Mouse (Mus musculus) hindbrain, embryonic 16.5 days (tissue): Measurements from ENCODE around the gene Prkcg. TPM values are rescaled to one million over a fixed set of nuclear protein-coding genes. Genes with fewer than 3 reads are reported as not detected.

Experiments used
- ATAC-seq: fragments of 200-750 bp; cut with Nextera tagmentation; 2 replicates; pipeline ENCODE4 v1.8.0; 2017; ENCODE audit warnings: moderate TSS enrichment, moderate library complexity
- H3K27ac ChIP-seq: fragments of 300-500 bp; sonication (generic); 2 replicates; pipeline ENCODE4 v1.5.1; 2014; ENCODE audit warnings: low read depth, mild to moderate bottlenecking, control low read depth, low read length, moderate library complexity
- H3K27me3 ChIP-seq: fragments of 300-500 bp; sonication (generic); replicated peaks from 2 replicates; pipeline ENCODE4 v1.6.1; 2014; ENCODE audit warnings: low read length; ENCODE audit not compliant: control insufficient read depth, insufficient read depth
- H3K36me3 ChIP-seq: fragments of 300-500 bp; sonication (generic); 2 replicates; pipeline ENCODE4 v1.6.1; 2014; ENCODE audit warnings: mild to moderate bottlenecking, low read length, moderate library complexity, mixed read lengths; ENCODE audit not compliant: control insufficient read depth, insufficient read depth
- H3K4me1 ChIP-seq: fragments of 300-500 bp; sonication (generic); 2 replicates; pipeline ENCODE4 v1.6.1; 2014; ENCODE audit warnings: low read depth, low read length; ENCODE audit not compliant: control insufficient read depth, insufficient read depth
- H3K4me2 ChIP-seq: fragments of 300-500 bp; sonication (generic); 2 replicates; pipeline ENCODE4 v1.6.1; 2014; ENCODE audit warnings: mild to moderate bottlenecking, low read length, control low read depth, moderate library complexity
- H3K4me3 ChIP-seq: fragments of 300-500 bp; sonication (generic); 2 replicates; pipeline ENCODE4 v1.5.1; 2014; ENCODE audit warnings: mild to moderate bottlenecking, low read length, control low read depth, moderate library complexity
- H3K9ac ChIP-seq: fragments of 300-500 bp; sonication (generic); 2 replicates; pipeline ENCODE4 v1.6.1; 2014; ENCODE audit warnings: low read depth, mild to moderate bottlenecking, control low read depth, low read length, moderate library complexity
- H3K9me3 ChIP-seq: fragments of 300-500 bp; sonication (generic); 2 replicates; pipeline ENCODE4 v1.6.1; 2014; ENCODE audit warnings: mild to moderate bottlenecking, low read length, moderate library complexity; ENCODE audit not compliant: control insufficient read depth
- WGBS: fragments of 180-500 bp; shearing (Covaris S2); extraction: QIAGEN DNeasy Blood & Tissue Kit; methylation state at CpG from one replicate; pipeline ENCODE4 v1.1.7; 2014; 5-methylcytosine and 5-hydroxymethylcytosine counted together
- polyA plus RNA-seq: library from polyadenylated mRNA; unstranded; fragments of >200 nt; fragmentation: Nextera tagmentation; extraction: Ambion mirVana; gene quantifications from 2 replicates; pipeline ENCODE4 v1.2.1, GENCODE M21; 2015

The Prkcg gene
- polyA plus RNA-seq, 1 experiment from 2014 or later, result 2.3 TPM

DNA sequence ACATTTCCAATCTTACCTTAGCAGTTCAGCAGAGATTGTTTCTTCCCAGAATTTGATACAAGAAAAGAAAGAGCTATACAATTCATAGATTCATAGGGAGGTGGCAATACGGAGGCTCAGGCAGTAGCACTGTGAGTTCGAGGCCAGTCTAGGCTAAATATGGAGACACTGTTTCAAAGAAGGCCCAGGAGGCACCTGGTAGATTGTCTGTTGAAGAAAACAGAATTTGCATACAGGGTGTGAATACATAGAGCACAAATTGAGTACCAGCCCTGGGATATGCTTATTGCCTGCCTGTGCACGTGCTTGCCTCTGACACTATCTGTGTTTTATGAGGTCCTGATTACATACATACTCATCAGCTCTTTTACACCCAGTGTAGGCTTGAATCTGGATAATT lies 17.4 kb downstream of the Prkcg start:
- H3K4me3 ChIP-seq, result no peak overlapping the region
- H3K4me2 ChIP-seq, result no peak overlapping the region
- no peaks in the 10 kb centered on the region for H3K9me3 ChIP-seq
- peaks cover 4% of the 10 kb centered on the region for H3K27me3 ChIP-seq
- H3K4me1 ChIP-seq, result peaks cover 25% of the 10 kb centered on the region
- H3K9ac ChIP-seq, result no peak overlapping the region
- WGBS, result 75% methylated on average over 3 of the region's 3 CpGs
- no peak for ATAC-seq
- no peaks in the 10 kb centered on the region for H3K36me3 ChIP-seq
- H3K27ac ChIP-seq, result no peak overlapping the region

DNA sequence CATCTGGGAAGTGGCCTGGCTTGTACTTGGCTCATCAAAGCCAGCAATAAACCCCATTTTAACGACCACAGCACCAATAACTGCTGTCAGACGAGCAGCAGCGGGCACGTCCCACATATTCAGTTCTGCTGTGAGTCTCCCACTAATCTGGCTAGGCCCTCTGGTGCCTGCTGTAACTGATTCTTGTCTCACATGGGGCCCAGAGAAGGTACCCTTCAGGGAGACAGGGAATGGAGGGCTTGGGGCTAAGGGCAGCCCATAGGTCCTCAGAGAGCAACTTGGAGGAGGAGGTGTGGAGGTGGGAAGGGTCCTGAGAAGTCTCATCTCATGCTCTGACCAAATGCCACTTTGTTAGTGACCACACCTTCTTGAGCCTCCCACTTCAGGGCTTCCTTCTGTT lies 19.7 kb downstream of the Prkcg start:
- peaks cover 2% of the 10 kb centered on the region; the same call in 1 of the 2 replicates for H3K27me3 ChIP-seq
- no peaks in the 10 kb centered on the region for H3K36me3 ChIP-seq
- no peak overlapping the region for H3K4me2 ChIP-seq
- no peak overlapping the region for H3K27ac ChIP-seq
- H3K4me3 ChIP-seq, result no peak overlapping the region
- no peak for ATAC-seq
- no peaks in the 10 kb centered on the region for H3K9me3 ChIP-seq
- WGBS, result 79% methylated on average over 4 of the region's 4 CpGs
- peaks cover 12% of the 10 kb centered on the region for H3K4me1 ChIP-seq
- no peak overlapping the region for H3K9ac ChIP-seq

GRCm38 (mm10) chr7:3310233-3310632 lies 21.3 kb downstream of the Prkcg start:
- Histone ChIP-seq H3K4me2 (no peak overlapping the region), H3K27ac (no peak overlapping the region), H3K9me3 (no peaks in the 10 kb centered on the region), H3K27me3 (no peaks in the 10 kb centered on the region), H3K4me3 (no peak overlapping the region), H3K36me3 (no peaks in the 10 kb centered on the region), H3K4me1 (no peaks in the 10 kb centered on the region), H3K9ac (no peak overlapping the region)
- WGBS, result 96% methylated on average over 7 of the region's 7 CpGs
- no peak for ATAC-seq

- ATAC-seq, result peak; percentile 30; the same call in 1 of the 2 replicates
Measured at GRCm38 (mm10) chr7:3313571-3313970, 24.6 kb downstream of the Prkcg start.

GRCm38 (mm10) chr7:3314121-3314520 lies 25.1 kb downstream of the Prkcg start:
- Histone ChIP-seq H3K36me3 (no peaks in the 10 kb centered on the region), H3K9me3 (no peaks in the 10 kb centered on the region), H3K9ac (no peak overlapping the region), H3K4me3 (no peak overlapping the region), H3K4me1 (no peaks in the 10 kb centered on the region), H3K27ac (no peak overlapping the region), H3K27me3 (no peaks in the 10 kb centered on the region), H3K4me2 (no peak overlapping the region)
- ATAC-seq, result peak; percentile 71
- WGBS, result 67% methylated on average over 5 of the region's 5 CpGs

More at GRCm38 (mm10) chr7:3313571-3313970, 24.6 kb downstream of the Prkcg start:
- Histone ChIP-seq H3K4me2 (no peak overlapping the region), H3K4me3 (no peak overlapping the region), H3K9ac (no peak overlapping the region), H3K27me3 (no peaks in the 10 kb centered on the region), H3K9me3 (no peaks in the 10 kb centered on the region), H3K4me1 (no peaks in the 10 kb centered on the region), H3K36me3 (no peaks in the 10 kb centered on the region), H3K27ac (no peak overlapping the region)
- 92% methylated on average over 8 of the region's 8 CpGs for WGBS

GRCm38 (mm10) chr7:3317704-3318103 lies 28.7 kb downstream of the Prkcg start:
- H3K27me3 ChIP-seq, result no peaks in the 10 kb centered on the region
- no peak overlapping the region for H3K4me3 ChIP-seq
- H3K27ac ChIP-seq, result no peak overlapping the region
- H3K4me2 ChIP-seq, result no peak overlapping the region
- peaks cover under 1% of the 10 kb centered on the region; the same call in 1 of the 2 replicates for H3K36me3 ChIP-seq
- no peak overlapping the region for H3K9ac ChIP-seq
- no peaks in the 10 kb centered on the region for H3K4me1 ChIP-seq
- 41% methylated on average over 4 of the region's 4 CpGs for WGBS
- no peaks in the 10 kb centered on the region for H3K9me3 ChIP-seq
- ATAC-seq, result no peak

DNA sequence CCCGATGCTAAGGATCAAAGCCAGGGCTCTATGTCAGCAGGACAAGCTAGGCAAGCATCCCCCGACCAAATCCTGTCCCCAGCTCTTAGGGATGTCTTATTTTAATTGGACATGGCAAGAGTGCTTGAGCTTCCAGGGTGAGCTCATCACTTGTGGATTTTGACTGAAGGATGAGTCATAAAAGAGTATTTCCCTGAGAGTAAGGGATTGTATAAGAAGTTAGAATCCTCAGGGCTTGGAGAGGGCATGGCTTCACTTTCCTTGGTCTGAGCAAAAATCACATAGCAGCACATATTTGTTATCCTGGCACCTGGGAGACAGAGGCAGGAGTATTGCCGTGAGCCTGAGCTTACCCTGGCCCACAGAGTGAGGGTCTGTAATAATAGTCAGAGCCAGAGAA lies 31.9 kb downstream of the Prkcg start:
- H3K9me3 ChIP-seq, result no peaks in the 10 kb centered on the region
- H3K4me2 ChIP-seq, result no peak overlapping the region
- H3K27ac ChIP-seq, result no peak overlapping the region
- no peak for ATAC-seq
- H3K4me1 ChIP-seq, result no peaks in the 10 kb centered on the region
- no peak overlapping the region for H3K9ac ChIP-seq
- H3K27me3 ChIP-seq, result no peaks in the 10 kb centered on the region
- 80% methylated on average over 3 of the region's 3 CpGs for WGBS
- peaks cover 10% of the 10 kb centered on the region for H3K36me3 ChIP-seq
- no peak overlapping the region for H3K4me3 ChIP-seq

GRCm38 (mm10) chr7:3323826-3324225 lies 34.8 kb downstream of the Prkcg start:
- H3K27me3 ChIP-seq, result no peaks in the 10 kb centered on the region
- no peak overlapping the region for H3K4me3 ChIP-seq
- 89% methylated on average over 1 of the region's 1 CpGs for WGBS
- no peak overlapping the region for H3K4me2 ChIP-seq
- H3K36me3 ChIP-seq, result peaks cover 10% of the 10 kb centered on the region
- H3K9me3 ChIP-seq, result no peaks in the 10 kb centered on the region
- no peak overlapping the region for H3K27ac ChIP-seq
- H3K4me1 ChIP-seq, result no peaks in the 10 kb centered on the region
- ATAC-seq, result no peak
- H3K9ac ChIP-seq, result no peak overlapping the region

GRCm38 (mm10) chr7:3327961-3328360 lies 39.0 kb downstream of the Prkcg start:
- 69% methylated on average over 4 of the region's 4 CpGs for WGBS
- H3K9me3 ChIP-seq, result no peaks in the 10 kb centered on the region

More at GRCm38 (mm10) chr7:3327961-3328360, 39.0 kb downstream of the Prkcg start:
- H3K9ac ChIP-seq, result no peak overlapping the region
- H3K4me2 ChIP-seq, result no peak overlapping the region
- no peak overlapping the region for H3K27ac ChIP-seq
- peaks cover 7% of the 10 kb centered on the region for H3K36me3 ChIP-seq
- H3K4me3 ChIP-seq, result no peak overlapping the region
- peaks cover 3% of the 10 kb centered on the region; the same call in 1 of the 2 replicates for H3K27me3 ChIP-seq
- no peak for ATAC-seq
- peaks cover 6% of the 10 kb centered on the region; the same call in 1 of the 2 replicates for H3K4me1 ChIP-seq
